Mouse (Mus musculus): ENCODE data around the gene Mrps2. TPM values are rescaled to one million over a fixed set of nuclear protein-coding genes. Genes with fewer than 3 reads are reported as not detected.

The Mrps2 gene
- 10 to 100 TPM; 38.5 to 39.2 TPM for total RNA-seq (2021)

DNA sequence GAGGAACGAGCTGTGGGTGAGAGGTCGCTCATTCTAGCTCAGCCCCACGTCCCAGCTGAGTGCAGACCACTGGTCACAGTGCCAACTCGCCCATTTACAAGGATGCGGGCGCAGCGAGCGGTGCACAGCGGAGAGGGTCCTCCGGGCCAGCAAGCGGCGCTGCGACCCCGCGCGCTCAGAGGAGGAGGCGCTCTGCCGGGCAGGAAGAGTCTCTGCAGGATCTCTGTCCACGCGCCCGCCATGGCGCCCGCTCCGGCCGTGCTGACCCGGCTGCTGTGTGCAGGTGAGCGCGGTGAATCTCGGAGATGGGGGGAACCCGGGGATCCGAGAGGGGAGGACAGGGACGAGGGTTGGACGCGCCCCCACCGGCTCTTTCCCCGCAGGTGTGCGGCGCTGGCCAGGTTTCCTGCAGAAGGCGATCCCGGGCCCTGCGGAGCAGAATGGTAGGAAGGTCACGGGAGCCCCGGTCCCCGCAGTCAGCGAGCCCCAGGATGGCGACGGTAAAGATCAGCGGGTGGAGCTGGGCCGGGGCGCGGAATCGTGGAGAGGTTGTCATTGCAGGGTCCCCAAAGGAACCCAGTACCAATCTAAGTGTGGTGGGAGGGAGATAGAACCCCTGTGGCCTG lies at the start of gene Mrps2:
TSS of gene Mrps2 (plus strand) at position 207 of the 626 bp plus-strand sequence.
- intact Hi-C loops (cut with DNase I): no loop called here
- DNase-seq: peak; percentile 90

GRCm38 (mm10) chr2:28419898-28420297 lies 48.0 kb upstream of the Mrps2 start:
- DNase-seq: peak; percentile 95
- intact Hi-C loops (cut with DNase I): loop anchor here (1.0 to 10.0 kb wide), 4 partner anchors 215 to 855 kb away; no protein-coding TSS in a partner anchor

- DNase-seq: peak; percentile 59
- intact Hi-C loops (cut with DNase I): loop anchor here (10.0 kb wide), 1 partner anchor 858 kb away; no protein-coding TSS in a partner anchor
These were observed 44.7 kb upstream of the Mrps2 start for GRCm38 (mm10) chr2:28423167-28423566.

DNA sequence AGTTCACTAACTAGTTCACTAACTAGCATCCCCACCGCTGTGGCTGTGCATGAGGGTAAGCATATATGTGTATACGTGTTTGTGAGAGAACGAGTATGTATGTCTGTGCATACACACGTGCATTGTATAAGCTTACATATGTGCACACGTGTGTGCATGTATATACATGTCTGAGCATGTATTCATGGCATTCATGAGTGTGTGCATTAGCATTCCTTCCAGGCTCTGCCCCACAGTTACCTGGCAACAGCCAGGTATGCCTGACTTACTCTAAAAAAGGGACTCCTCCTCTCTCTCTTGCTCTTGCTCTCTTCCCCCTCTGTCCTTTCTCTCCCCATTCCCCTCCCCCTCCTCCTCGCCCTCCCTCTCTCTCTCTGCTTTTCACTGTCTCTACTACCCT lies 40.6 kb upstream of the Mrps2 start:
- intact Hi-C loops (cut with DNase I): loop anchor here (10.0 kb wide), 1 partner anchor 862 kb away; no protein-coding TSS in a partner anchor
- no peak for DNase-seq

DNA sequence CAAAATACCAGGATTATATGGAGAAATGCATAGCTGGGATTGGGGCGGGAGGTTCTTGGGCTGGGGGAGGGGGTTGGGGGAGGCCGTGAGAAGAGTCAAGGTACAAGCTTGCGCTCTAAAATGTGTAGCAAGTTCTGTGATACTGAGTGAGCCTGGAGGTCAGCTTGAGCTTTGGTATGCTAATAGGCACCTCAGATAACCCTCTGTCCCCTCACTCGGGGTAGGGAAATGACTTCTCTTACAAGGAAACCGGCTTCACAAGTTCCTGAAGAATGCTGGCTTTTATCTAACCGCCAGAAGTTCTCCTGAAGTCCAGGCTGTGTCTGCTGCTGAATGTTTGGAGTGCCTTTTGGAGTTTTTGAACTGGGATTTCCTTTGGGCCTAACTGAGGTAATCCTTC lies 37.0 kb upstream of the Mrps2 start:
- no peak for DNase-seq

GRCm38 (mm10) chr2:28432811-28433210 lies 35.1 kb upstream of the Mrps2 start:
- intact Hi-C loops (cut with DNase I): no loop called here
- peak; percentile 71 for DNase-seq

More for the DNA sequence above, 37.0 kb upstream of the Mrps2 start:
- intact Hi-C loops (cut with DNase I): no loop called here

DNA sequence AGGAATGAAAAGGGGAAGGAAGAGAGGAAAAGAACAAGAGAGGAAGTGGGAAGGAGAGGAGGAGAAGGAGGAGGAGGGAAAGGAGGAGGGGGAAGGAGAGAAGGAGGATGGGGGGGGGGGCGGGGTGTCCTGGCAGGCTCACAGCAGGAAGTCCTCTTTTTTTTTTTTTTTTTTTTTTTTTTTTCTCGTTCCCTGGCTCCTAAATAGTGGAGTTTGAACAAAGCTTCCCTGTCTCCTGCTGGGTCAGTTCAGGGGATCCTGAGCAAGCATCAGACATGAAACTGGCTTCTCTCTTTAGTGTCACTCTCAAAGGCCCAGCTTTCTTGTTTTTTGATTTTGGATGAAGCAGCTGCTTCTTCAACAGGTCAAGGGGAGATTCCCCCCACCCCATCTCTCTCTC lies 34.4 kb upstream of the Mrps2 start:
- DNase-seq: no peak
- intact Hi-C loops (cut with DNase I): no loop called here

GRCm38 (mm10) chr2:28435401-28435800 lies 32.5 kb upstream of the Mrps2 start:
- DNase-seq: no peak
- intact Hi-C loops (cut with DNase I): no loop called here

DNA sequence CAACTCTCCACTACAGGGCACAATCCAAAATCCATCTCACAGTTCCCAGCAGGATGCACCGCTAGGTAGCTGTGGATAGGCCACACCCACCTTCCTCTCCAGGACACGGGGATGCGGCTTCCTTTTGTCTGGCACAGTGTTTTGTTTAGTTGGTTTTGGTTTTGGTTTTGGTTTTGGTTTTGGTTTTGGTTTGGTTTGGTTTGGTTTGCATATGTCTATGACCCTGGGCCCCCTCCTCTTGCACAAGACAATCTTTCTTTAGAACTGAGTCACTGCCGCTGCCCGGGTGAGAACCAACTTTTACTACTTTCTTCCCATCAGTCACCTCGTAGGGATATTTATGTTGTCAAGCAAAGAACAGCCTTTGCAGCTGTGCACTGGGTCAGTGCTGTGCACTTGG lies 27.0 kb upstream of the Mrps2 start:
- no peak for DNase-seq
- intact Hi-C loops (cut with DNase I): loop anchor here (10.0 kb wide), 1 partner anchor 896 kb away; no protein-coding TSS in a partner anchor

DNA sequence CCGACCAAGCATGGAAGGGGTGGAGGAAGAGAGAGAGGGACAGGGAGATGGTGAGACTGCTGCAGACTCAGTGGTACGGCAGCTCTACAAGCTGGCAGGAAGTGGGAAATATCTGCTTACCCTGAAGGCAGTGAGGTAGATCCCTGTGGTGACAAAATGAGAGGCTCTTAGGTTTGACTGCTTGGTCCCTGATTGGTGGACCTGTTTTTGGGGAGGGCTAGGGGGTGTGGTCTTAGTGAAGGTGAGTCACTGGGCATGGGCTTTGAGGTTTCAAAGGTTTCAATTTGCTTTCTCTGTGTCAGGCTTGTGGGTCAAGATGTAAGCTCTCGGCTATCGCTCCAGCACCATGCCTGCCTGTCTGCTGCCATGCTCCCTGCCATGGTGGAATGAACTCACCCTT lies 22.8 kb upstream of the Mrps2 start:
- intact Hi-C loops (cut with DNase I): loop anchor here (10.0 kb wide), 1 partner anchor 900 kb away; no protein-coding TSS in a partner anchor
- no peak for DNase-seq

DNA sequence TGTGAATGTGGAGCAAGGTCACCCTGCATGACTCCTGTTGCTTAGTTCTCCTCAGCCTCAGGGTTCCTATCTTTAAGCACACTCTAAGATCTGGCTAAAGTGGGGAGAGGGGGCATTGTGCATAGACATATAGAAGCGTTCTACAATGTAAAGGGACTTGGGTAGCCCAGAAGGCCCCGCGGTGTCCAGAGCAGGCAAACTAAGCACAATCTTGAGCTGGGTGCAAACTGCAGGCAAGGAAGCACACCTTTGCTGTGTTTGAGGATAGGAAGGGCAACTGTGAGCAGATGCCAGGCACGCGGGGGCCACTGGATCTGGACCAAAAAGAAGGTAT lies 21.7 kb upstream of the Mrps2 start:
- no peak for DNase-seq
- intact Hi-C loops (cut with DNase I): loop anchor here (10.0 kb wide), 1 partner anchor 901 kb away; no protein-coding TSS in a partner anchor

DNA sequence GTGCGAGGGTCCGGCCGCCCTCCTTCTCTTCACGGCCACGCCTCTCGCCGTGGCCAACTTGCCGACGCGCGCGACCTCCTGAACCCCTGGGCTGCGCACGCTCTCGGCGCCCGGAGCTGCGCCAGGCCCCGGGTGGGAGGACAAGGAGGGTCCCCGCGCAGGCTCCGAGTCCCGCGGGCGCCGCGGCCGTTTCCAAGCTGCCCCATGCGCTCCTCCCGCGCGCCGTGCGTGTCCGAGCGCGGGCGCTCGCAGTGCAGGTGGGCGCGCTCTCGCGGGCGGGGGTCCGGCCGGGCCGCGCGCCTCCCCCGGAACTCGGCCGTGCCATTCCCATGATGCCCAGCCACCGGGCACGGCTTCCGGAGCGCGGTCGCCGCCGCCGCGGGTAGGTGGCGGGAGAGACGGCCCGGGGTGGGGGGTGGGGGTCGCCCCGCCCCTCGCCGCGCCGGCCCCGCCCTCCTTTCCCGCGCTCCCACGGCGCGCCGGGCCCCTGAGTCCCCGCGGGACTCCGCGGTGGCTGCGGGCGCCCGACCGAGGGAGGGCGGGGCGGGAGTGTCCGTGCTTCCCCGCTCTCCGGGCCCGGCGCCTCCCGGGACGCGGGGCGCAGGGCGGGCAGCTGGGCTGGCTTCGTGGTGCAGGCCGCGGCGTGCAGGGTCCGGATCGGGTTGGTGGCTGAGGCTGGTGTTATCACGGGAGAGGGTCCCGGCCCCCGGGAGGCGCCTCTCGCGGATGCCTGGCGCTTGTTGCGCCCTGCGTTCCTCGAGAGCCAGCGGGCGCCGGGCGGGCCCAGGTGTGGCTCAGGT lies 21.2 kb upstream of the Mrps2 start, which contains the start of gene Ppp1r26:
TSS of gene Ppp1r26 (plus strand) at position 286 of the 800 bp plus-strand sequence.
- DNase-seq: peak; percentile 44
- intact Hi-C loops (cut with DNase I): loop anchor here (10.0 kb wide), 1 partner anchor 902 kb away; no protein-coding TSS in a partner anchor

DNA sequence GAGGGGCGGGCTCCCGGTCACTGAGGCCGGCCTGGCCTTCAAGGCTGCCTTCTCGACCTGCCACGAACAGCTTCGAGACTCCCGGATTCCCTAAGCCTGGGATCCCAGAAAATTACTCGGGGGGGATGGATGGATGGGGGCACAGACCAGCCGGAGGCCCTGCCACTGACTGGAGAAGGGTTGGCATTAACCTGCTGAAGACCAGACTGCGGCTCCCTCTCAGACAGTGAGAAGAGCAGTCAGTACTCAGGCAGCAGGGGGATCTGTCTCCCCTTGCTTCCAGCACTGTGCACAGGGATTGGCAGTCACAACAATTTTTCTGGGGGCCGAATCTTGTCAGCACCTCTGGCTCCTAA lies 20.6 kb upstream of the Mrps2 start:
- intact Hi-C loops (cut with DNase I): loop anchor here (10.0 kb wide), 1 partner anchor 902 kb away; no protein-coding TSS in a partner anchor
- DNase-seq: no peak

DNA sequence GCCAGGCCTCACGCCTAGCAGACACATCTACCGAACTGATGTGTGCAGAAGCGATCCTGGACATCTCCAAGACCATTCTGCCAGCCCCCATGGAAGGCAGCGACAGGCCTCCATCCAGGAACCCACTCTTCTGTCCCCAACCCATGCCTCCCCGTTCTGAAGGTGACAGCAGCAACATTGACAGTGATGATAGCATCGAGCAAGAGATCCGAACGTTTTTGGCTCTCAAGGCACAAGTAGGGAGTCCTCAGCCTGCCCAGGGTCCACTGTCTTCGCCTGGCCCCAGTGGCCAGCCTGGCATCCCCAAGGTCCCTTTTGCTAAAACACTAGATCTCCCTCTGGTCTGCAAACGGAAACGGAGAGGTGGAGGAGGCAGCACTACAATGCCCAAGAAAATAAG lies 16.2 kb upstream of the Mrps2 start:
- intact Hi-C loops (cut with DNase I): no loop called here
- DNase-seq: no peak

GRCm38 (mm10) chr2:28453539-28453938 lies 14.3 kb upstream of the Mrps2 start:
- intact Hi-C loops (cut with DNase I): no loop called here

DNA sequence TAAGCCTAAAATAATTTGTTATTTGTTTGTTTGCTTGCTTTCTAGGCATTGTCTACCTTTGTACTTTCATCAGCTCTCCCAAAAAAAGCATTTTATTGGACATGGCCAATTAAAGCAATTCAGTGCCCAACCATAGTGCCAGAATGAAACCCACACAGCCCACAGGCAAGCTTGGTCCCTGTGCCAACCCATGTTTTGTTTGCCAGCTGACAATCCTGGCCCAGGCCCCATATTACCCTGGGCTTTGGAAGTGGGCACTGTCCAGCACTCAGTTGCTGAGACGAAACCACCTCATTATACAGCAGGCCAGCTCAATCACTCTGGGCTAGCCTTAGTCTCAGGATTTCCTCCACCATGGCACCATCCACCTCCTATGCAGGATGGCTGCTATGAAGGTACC lies 11.2 kb upstream of the Mrps2 start:
- DNase-seq: peak; percentile 72
- intact Hi-C loops (cut with DNase I): no loop called here

More at GRCm38 (mm10) chr2:28453539-28453938, 14.3 kb upstream of the Mrps2 start:
- DNase-seq: no peak

- intact Hi-C loops (cut with DNase I): no loop called here
- peak; percentile 62 for DNase-seq
These were observed 3.9 kb upstream of the Mrps2 start for GRCm38 (mm10) chr2:28463919-28464318.

DNA sequence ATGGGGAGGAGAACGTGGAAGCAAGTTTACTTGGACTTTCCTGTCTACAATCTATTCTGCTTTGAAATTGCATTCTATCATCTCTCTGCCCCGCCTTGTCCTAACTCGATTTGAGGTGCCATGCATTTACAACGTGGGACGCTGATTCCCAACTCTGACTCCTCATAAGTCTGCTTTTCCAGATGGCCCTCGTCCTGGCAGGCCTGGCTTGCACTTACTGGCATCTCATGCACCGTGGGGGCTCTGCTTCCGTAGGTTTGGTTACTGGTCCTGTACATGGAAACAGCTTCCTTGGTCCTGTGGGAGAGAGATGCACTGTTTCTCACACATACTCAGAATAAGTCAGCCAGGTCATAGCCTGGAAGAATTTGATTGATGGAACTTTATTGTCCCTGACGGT lies 2.9 kb upstream of the Mrps2 start:
- DNase-seq: no peak
- intact Hi-C loops (cut with DNase I): no loop called here

GRCm38 (mm10) chr2:28465836-28466518 lies 1.9 kb upstream of the Mrps2 start, which contains the start of gene 1700007K13Rik:
Gene 1700007K13Rik, minus strand, starts transcription at chr2:28466332.
- peak; percentile 58 for DNase-seq
- intact Hi-C loops (cut with DNase I): no loop called here

DNA sequence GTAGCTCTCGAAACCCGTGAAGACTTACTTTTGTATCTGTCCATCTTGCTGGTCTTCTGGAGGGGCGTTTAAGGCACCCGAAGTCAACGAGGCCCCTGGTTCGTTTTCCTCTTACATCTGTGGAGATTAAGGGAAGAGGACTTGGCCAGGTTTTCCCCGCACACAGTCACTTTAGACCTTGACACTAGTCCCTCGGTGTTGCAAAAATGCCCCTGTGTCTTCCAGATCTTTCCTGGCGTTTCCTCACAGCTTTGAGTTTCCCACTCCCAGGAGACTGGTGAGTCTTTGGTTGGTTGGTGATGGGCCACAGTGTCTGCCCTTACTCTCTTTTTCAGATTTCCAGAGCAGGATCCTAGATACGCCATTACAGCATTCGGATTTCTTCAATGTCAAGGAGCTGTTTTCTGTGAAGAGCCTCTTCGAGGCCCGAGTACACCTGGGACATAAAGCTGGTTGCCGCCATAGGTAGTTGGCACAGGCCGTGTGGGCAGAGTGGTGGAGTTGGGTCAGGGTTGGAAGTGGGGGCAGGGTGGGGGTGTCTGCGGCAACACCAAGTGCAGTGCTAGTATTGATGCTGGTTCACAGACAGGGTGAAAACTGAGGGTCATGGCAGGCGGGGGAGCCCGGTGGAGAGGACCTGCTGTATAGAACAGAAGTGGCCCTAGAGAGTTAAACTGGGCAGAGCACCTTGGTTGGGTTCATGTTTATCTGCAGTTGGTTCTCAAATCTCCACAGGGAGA lies 790 bp downstream of the Mrps2 start:
- intact Hi-C loops (cut with DNase I): no loop called here

More for the DNA sequence above, 790 bp downstream of the Mrps2 start:
- no peak for DNase-seq

Data from left cerebral cortex, postnatal 4 days (tissue).